8 mouse cellular contexts compared by ENCODE assay signal in genomic region chr7:139978278-139978892, GRCm38 (mm10). TPM values are rescaled to one million over a fixed set of nuclear protein-coding genes. Genes with fewer than 3 reads are reported as not detected.
DNase-seq lines count a peak whose midpoint lies in the region; ATAC-seq and TF ChIP-seq lines count a peak whose summit lies in the region.

TSS of gene 6430531B16Rik (minus strand) at chr7:139978755.

- peak within 1 kb of the TSS; percentile 91 for H3K4me2 ChIP-seq in forebrain, embryonic 15.5 days (replicated peaks)
- H3K4me2 ChIP-seq in liver, embryonic 14.5 days (ENCODE audit: low read depth) = peak within 1 kb of the TSS; percentile 72
- peak within 1 kb of the TSS; percentile 91 for H3K4me2 ChIP-seq in neural tube, embryonic 11.5 days (ENCODE audit: low read depth)
- H3K4me2 ChIP-seq in stomach, embryonic 15.5 days = peak within 1 kb of the TSS; percentile 92

- peak; percentile 85 to 89 for DNase-seq in cerebellum, adult 18-20 months
- peak; percentile 72 to 80 for DNase-seq in heart, postnatal 14 days
- DNase-seq in kidney, postnatal 4 days = peak; percentile 86 to 90
- peak in 2 of 3 experiments; percentile 25 to 27 for DNase-seq in liver, embryonic 14.5 days (ENCODE audit: low read depth in 3 of 3, low spot score in 3 of 3)
- DNase-seq in neural tube, embryonic 11.5 days (ENCODE audit: low spot score) = peak; percentile 87

- peaks cover 19% of the 10 kb centered on the region for H3K27me3 ChIP-seq in E14TG2a.4 (ENCODE audit: insufficient read depth, low read length)
- H3K27me3 ChIP-seq in forebrain, embryonic 15.5 days = 0 out of 2 replicates have a peak, but pooled peaks cover 3% of the 10 kb centered on the region
- H3K27me3 ChIP-seq in liver, embryonic 14.5 days (ENCODE audit: control insufficient read depth, insufficient read depth, low read length) = no peaks in the 10 kb centered on the region; the same call in 1 of the 2 replicates
- no peaks in the 10 kb centered on the region for H3K27me3 ChIP-seq in neural tube, embryonic 11.5 days (ENCODE audit: control insufficient read depth, insufficient read depth, low read length)
- no peaks in the 10 kb centered on the region for H3K27me3 ChIP-seq in stomach, embryonic 15.5 days (replicated peaks)

- peak; percentile 97 for ATAC-seq in forebrain, embryonic 15.5 days (replicated peaks)
- ATAC-seq in liver, embryonic 14.5 days (ENCODE audit: insufficient read depth) = peak; percentile 67
- ATAC-seq in neural tube, embryonic 11.5 days (ENCODE audit: insufficient read depth, low FRiP score, low TSS enrichment) = peak; percentile 89
- ATAC-seq in stomach, embryonic 15.5 days (ENCODE audit: insufficient read depth, low FRiP score, low read depth) = peak; percentile 88

- WGBS in forebrain, embryonic 15.5 days = 4% methylated on average over 32 of the region's 32 CpGs
- WGBS in liver, embryonic 14.5 days (ENCODE audit: insufficient replicate concordance) = 6% methylated on average over 32 of the region's 32 CpGs
- WGBS in neural tube, embryonic 11.5 days = 4% methylated on average over 32 of the region's 32 CpGs
- WGBS in stomach, embryonic 15.5 days = 5% methylated on average over 32 of the region's 32 CpGs

- intact Hi-C loops in heart, postnatal 14 days (cut with DNase I) = no loop called here

- peaks cover 50% of the 10 kb centered on the region for H3K4me1 ChIP-seq in E14TG2a.4 (replicated peaks; ENCODE audit: low read depth, low read length)
- H3K4me1 ChIP-seq in forebrain, embryonic 15.5 days = peaks cover 12% of the 10 kb centered on the region
- peaks cover 0 to 6% of the 10 kb centered on the region in 2 experiments; a peak in 2 of 4 replicates for H3K4me1 ChIP-seq in liver, embryonic 14.5 days (replicated peaks; ENCODE audit: control insufficient read depth in 2 of 2, insufficient read depth in 2 of 2, low read length in 1 of 2)
- H3K4me1 ChIP-seq in neural tube, embryonic 11.5 days (ENCODE audit: control insufficient read depth, insufficient read depth, low read length) = peaks cover 6% of the 10 kb centered on the region; the same call in 1 of the 2 replicates
- H3K4me1 ChIP-seq in stomach, embryonic 15.5 days = peaks cover 12% of the 10 kb centered on the region

- H3K27ac ChIP-seq in forebrain, embryonic 15.5 days (replicated peaks) = peak within 1 kb of the TSS; percentile 70
- no peak within 1 kb of the TSS for H3K27ac ChIP-seq in liver, embryonic 14.5 days
- no peak within 1 kb of the TSS for H3K27ac ChIP-seq in neural tube, embryonic 11.5 days (ENCODE audit: low read depth, low read length)
- no peak within 1 kb of the TSS for H3K27ac ChIP-seq in stomach, embryonic 15.5 days

- peak within 1 kb of the TSS; percentile 66 for H3K9ac ChIP-seq in forebrain, embryonic 15.5 days (replicated peaks)
- no peak within 1 kb of the TSS; the same call in 1 of the 2 replicates for H3K9ac ChIP-seq in liver, embryonic 14.5 days (replicated peaks)
- peak within 1 kb of the TSS; percentile 60 for H3K9ac ChIP-seq in neural tube, embryonic 11.5 days (ENCODE audit: low read length)
- no peak within 1 kb of the TSS; the same call in 1 of the 2 replicates for H3K9ac ChIP-seq in stomach, embryonic 15.5 days

- H3K9me3 ChIP-seq in E14TG2a.4 (ENCODE audit: low read length) = no peaks in the 10 kb centered on the region
- H3K9me3 ChIP-seq in forebrain, embryonic 15.5 days = no peaks in the 10 kb centered on the region
- H3K9me3 ChIP-seq in liver, embryonic 14.5 days (ENCODE audit: control insufficient read depth, low read length) = no peaks in the 10 kb centered on the region
- H3K9me3 ChIP-seq in neural tube, embryonic 11.5 days (ENCODE audit: control insufficient read depth, low read length) = no peaks in the 10 kb centered on the region
- no peaks in the 10 kb centered on the region for H3K9me3 ChIP-seq in stomach, embryonic 15.5 days

- no peak for TF ChIP-seq EP300 in liver, embryonic 14.5 days (IDR thresholded peaks at IDR 0.05; ENCODE audit: low read depth)

- H3K4me3 ChIP-seq in E14TG2a.4 (replicated peaks; ENCODE audit: low read length) = peak within 1 kb of the TSS; percentile 82
- H3K4me3 ChIP-seq in forebrain, embryonic 15.5 days = peak within 1 kb of the TSS; percentile 67
- H3K4me3 ChIP-seq in liver, embryonic 14.5 days (ENCODE audit: insufficient read depth in 1 of 2, low read depth in 2 of 2, low read length in 2 of 2) = peak within 1 kb of the TSS; percentile 53 to 56
- H3K4me3 ChIP-seq in neural tube, embryonic 11.5 days (ENCODE audit: low read depth, low read length) = peak within 1 kb of the TSS; percentile 54
- peak within 1 kb of the TSS; percentile 59 for H3K4me3 ChIP-seq in stomach, embryonic 15.5 days (replicated peaks)

- H3K36me3 ChIP-seq in E14TG2a.4 (ENCODE audit: insufficient read depth, low read length) = no peaks in the 10 kb centered on the region
- no peaks in the 10 kb centered on the region for H3K36me3 ChIP-seq in forebrain, embryonic 15.5 days
- no peaks in the 10 kb centered on the region for H3K36me3 ChIP-seq in liver, embryonic 14.5 days (replicated peaks; ENCODE audit: control insufficient read depth, insufficient read depth, low read depth)
- no peaks in the 10 kb centered on the region for H3K36me3 ChIP-seq in neural tube, embryonic 11.5 days (ENCODE audit: control insufficient read depth, insufficient read depth, low read length)
- no peaks in the 10 kb centered on the region for H3K36me3 ChIP-seq in stomach, embryonic 15.5 days

- no peak for TF ChIP-seq CTCF in E14TG2a.4 (conservative IDR thresholded peaks at IDR 0.05; ENCODE audit: low read length)
- TF ChIP-seq CTCF in liver, embryonic 14.5 days (IDR thresholded peaks at IDR 0.05; ENCODE audit: low read depth) = no peak

RNA-seq across cellular contexts. Expression of gene 6430531B16Rik, which starts in this region (rescaled TPM):
- polyA plus RNA-seq in forebrain, embryonic 15.5 days (2015; fragmentation: Nextera tagmentation; extraction: Ambion mirVana) = 0.64 and 0.99 TPM in 2 replicates
- not detected for total RNA-seq in heart, postnatal 14 days (2021)
- 0.04 TPM in 1 of 2 replicates, not detected in the other for polyA plus RNA-seq in liver, embryonic 14.5 days (2012; rRNA removed)
- not detected in 2 replicates for polyA plus RNA-seq in liver, embryonic 14.5 days (2014; fragmentation: Nextera tagmentation; extraction: Ambion mirVana)
- 0.51 TPM in 1 of 2 replicates, not detected in the other for polyA plus RNA-seq in neural tube, embryonic 11.5 days (2014; fragmentation: Nextera tagmentation; extraction: Ambion mirVana)
- polyA plus RNA-seq in stomach, embryonic 15.5 days (2015; fragmentation: Nextera tagmentation; extraction: Ambion mirVana) = 0.21 and 0.45 TPM in 2 replicates

Comparison
In these comparisons a context has a peak if more than half of its experiments do, and no peak if none do; other contexts are left out.
1. Peak in ATAC-seq, H3K4me3 ChIP-seq, H3K27ac ChIP-seq, H3K9ac ChIP-seq and H3K4me2 ChIP-seq in forebrain, embryonic 15.5 days; RNA of the gene not detected or under 1 TPM.
2. Peak in DNase-seq in heart, postnatal 14 days; RNA of the gene not detected or under 1 TPM.
3. Peak in DNase-seq, ATAC-seq, H3K4me3 ChIP-seq and H3K4me2 ChIP-seq in liver, embryonic 14.5 days; RNA of the gene not detected or under 1 TPM.
4. Peak in DNase-seq, ATAC-seq, H3K4me3 ChIP-seq, H3K9ac ChIP-seq and H3K4me2 ChIP-seq in neural tube, embryonic 11.5 days; RNA of the gene not detected or under 1 TPM.
5. Peak in ATAC-seq, H3K4me3 ChIP-seq and H3K4me2 ChIP-seq in stomach, embryonic 15.5 days; RNA of the gene not detected or under 1 TPM.
6. DNase-seq: peak in every context shown above with its lines; median percentile 88 in kidney, postnatal 4 days; 87 in cerebellum, adult 18-20 months; 87 in neural tube, embryonic 11.5 days; 76 in heart, postnatal 14 days; 26 in liver, embryonic 14.5 days.